ENCODE assay signal across 8 mouse cellular contexts in the genomic region with DNA sequence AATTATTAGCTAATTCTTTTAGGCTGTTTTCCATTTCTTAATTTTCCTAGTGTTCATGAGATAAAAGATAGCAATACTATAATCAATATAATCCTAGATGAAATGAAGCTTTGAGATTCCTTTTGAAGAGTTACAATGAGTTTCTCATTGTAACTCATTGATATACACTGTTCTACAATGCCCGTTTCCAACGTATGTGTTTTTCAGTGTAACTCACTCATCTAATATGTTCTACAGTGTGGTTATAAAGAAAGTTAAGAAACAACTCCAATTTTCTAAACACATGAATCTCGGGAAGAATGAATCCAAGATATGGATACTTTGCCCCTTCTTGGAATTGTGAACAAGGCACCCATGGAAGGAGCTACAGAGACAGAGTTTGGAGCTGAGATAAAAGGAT. TPM values are rescaled to one million over a fixed set of nuclear protein-coding genes. Genes with fewer than 3 reads are reported as not detected.
DNase-seq lines count a peak whose midpoint lies in the region; ATAC-seq lines count a peak whose summit lies in the region.

No protein-coding gene starts in this region.

- peak; percentile 100 for DNase-seq in adipocyte (ENCODE audit: low spot score)
- peak; percentile 97 for DNase-seq in embryonic facial prominence, embryonic 10.5 days (ENCODE audit: low spot score)
- DNase-seq in gastrocnemius, postnatal 4 days (ENCODE audit: low spot score in 2 of 2): peak; percentile 100
- DNase-seq in intestine, embryonic 14.5 days (ENCODE audit: low spot score): peak; percentile 100
- DNase-seq in left cerebral cortex, adult 8-10 months (ENCODE audit: low spot score in 2 of 2): peak; percentile 81 to 99
- DNase-seq in lung, postnatal 4 days: peak; percentile 79 to 100
- peak; percentile 100 for DNase-seq in right cerebral cortex, adult 18-20 months
- DNase-seq in urinary bladder, postnatal 10 days (ENCODE audit: low spot score): peak; percentile 100

- ATAC-seq in intestine, embryonic 14.5 days (replicated peaks; ENCODE audit: low FRiP score, low TSS enrichment, low read depth): peak; percentile 100

- no peaks in the 10 kb centered on the region for H3K4me1 ChIP-seq in embryonic facial prominence, embryonic 10.5 days
- H3K4me1 ChIP-seq in intestine, embryonic 14.5 days (replicated peaks; ENCODE audit: control insufficient read depth, insufficient read depth, low read length): no peaks in the 10 kb centered on the region

- H3K4me3 ChIP-seq in embryonic facial prominence, embryonic 10.5 days: no peak overlapping the region
- no peak overlapping the region for H3K4me3 ChIP-seq in intestine, embryonic 14.5 days (ENCODE audit: low read depth, low read length)

- WGBS in embryonic facial prominence, embryonic 10.5 days: 83% methylated on average over 3 of the region's 3 CpGs
- 67% methylated on average over 3 of the region's 3 CpGs for WGBS in intestine, embryonic 14.5 days

- H3K36me3 ChIP-seq in embryonic facial prominence, embryonic 10.5 days (replicated peaks): no peaks in the 10 kb centered on the region
- no peaks in the 10 kb centered on the region for H3K36me3 ChIP-seq in intestine, embryonic 14.5 days (ENCODE audit: control insufficient read depth, insufficient read depth, low read length)

- peaks cover 18% of the 10 kb centered on the region; the same call in 1 of the 2 replicates for H3K27me3 ChIP-seq in embryonic facial prominence, embryonic 10.5 days (replicated peaks; ENCODE audit: low read depth, poor library complexity, severe bottlenecking)
- H3K27me3 ChIP-seq in intestine, embryonic 14.5 days (replicated peaks; ENCODE audit: control insufficient read depth, insufficient read depth, low read length): no peaks in the 10 kb centered on the region

- 0 out of 2 replicates have a peak, but pooled peaks cover 3% of the 10 kb centered on the region for H3K9me3 ChIP-seq in embryonic facial prominence, embryonic 10.5 days
- H3K9me3 ChIP-seq in intestine, embryonic 14.5 days (ENCODE audit: control insufficient read depth, low read length): no peaks in the 10 kb centered on the region

- H3K9ac ChIP-seq in intestine, embryonic 14.5 days (ENCODE audit: low read length): no peak overlapping the region

- no peak overlapping the region for H3K27ac ChIP-seq in embryonic facial prominence, embryonic 10.5 days (replicated peaks)
- H3K27ac ChIP-seq in intestine, embryonic 14.5 days (ENCODE audit: low read depth): no peak overlapping the region

- no peak overlapping the region for H3K4me2 ChIP-seq in intestine, embryonic 14.5 days (ENCODE audit: low read length)

RNA-seq across cellular contexts. Expression of a gene that starts 35.5 kb away (rescaled TPM):
- polyA plus RNA-seq in embryonic facial prominence, embryonic 10.5 days (2016; fragmentation: Nextera tagmentation; extraction: Ambion mirVana): 17.4 and 17.6 TPM in 2 replicates
- total RNA-seq in gastrocnemius, postnatal 4 days (2021): 10 to 100 TPM in 1 of 2 experiments, 1 to 10 TPM in 1; 7.9 to 10.2 TPM
- 6.8 and 7.9 TPM in 2 replicates for polyA plus RNA-seq in intestine, embryonic 14.5 days (2014; fragmentation: Nextera tagmentation; extraction: Ambion mirVana)
- total RNA-seq in left cerebral cortex, adult 8-10 months (2022): 100 to 1,000 TPM; 118 to 130 (median 126) TPM

Comparison
In these comparisons a context has a peak if more than half of its experiments do, and no peak if none do; other contexts are left out.
1. RNA of a gene that starts 35.5 kb away (total RNA-seq): 118 to 130 TPM in left cerebral cortex, adult 8-10 months; 7.9 to 10.2 TPM in gastrocnemius, postnatal 4 days; every median in the first group is over 10 times any median in the second.
2. Peak in every context shown above with its lines, with median percentiles within 50 percentile points of each other: DNase-seq.